Mouse (Mus musculus): ENCODE measurements around the gene Sp2.

Gene Sp2

DNA sequence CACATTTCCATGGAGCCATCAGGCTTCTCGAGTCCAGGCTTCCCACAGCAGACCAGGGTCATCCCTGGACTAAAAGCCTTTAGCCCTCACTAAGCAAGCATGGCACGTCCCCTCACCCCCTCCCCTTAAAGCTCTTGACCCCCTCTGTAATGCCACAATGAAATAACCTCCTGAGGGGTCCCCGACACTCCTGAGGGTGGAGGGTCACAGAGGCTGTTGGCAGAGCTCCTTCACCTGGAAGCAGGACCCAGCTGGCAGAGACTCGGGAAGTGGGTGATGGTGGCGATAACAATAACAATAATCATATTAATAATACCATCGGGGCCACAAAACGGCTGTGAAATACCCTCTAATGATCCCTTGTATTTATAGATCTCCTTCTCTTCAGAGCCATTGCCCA is at the start of gene Sp2:
Sp2 (minus strand) TSS at position 101 of the 400 bp plus-strand sequence.
- no peak for DNase-seq (ENCODE audit: low spot score in 2 of 2)

DNA sequence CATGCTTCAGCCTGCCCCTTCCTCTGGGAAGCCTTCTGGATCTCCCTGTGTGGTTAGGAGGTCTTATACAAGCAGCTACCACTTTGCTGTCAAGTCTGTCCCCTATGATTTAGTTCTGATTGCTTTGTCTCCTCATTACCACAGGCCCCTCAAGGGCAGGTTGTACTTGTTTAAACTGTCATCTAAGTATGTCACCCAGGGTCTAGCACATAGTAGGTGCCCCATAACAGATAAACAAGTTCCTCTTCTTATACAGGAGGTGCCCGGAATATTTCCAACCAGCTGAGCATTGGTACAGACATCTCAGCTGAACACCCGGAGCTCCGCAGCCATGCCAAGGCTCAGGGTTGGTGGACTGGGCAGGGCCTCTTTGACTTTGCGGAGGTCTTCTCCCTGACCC is 49.7 kb upstream of the Sp2 start:
- no peak for DNase-seq (ENCODE audit: low spot score in 2 of 2)

DNA sequence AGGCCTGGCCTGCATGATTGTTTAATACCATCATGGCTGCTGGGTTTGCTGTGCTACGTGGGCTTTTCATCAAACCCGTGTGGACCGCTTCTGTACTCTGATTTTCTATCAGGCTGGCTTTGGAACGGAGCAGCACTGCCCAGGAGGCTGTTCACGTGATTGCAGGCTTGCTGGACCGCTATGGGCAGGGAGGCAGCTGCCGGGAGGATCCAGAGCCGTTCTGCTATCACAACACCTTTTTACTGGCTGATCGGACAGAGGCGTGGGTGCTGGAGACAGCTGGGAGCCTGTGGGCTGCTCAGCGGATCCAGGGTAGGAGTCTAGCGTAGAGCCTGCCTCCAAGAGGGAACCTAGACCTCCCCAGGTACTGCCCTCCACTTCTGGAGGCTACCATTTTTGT is 49.2 kb upstream of the Sp2 start:
- no peak for DNase-seq (ENCODE audit: low spot score in 2 of 2)

DNA sequence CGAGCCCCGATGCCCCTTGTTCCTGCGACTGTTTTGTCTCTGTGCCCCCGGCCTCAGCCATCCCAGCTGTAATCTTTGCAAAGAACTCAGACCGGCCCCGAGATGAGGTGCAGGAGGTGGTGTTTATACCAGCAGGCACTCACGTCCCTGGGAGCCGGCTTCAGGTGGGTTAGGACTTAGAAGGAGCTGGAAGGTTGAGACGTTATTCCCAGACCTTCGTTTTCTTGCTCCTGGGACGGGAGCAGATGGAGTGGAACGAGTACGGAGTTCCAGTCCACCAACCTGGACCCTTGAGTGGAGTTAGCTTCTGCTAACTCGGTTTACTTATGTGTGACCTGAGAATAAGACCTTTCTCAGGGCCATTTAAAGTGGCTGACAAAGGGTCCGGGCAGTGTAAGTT is 47.7 kb upstream of the Sp2 start:
- DNase-seq (ENCODE audit: low spot score in 2 of 2): no peak

DNA sequence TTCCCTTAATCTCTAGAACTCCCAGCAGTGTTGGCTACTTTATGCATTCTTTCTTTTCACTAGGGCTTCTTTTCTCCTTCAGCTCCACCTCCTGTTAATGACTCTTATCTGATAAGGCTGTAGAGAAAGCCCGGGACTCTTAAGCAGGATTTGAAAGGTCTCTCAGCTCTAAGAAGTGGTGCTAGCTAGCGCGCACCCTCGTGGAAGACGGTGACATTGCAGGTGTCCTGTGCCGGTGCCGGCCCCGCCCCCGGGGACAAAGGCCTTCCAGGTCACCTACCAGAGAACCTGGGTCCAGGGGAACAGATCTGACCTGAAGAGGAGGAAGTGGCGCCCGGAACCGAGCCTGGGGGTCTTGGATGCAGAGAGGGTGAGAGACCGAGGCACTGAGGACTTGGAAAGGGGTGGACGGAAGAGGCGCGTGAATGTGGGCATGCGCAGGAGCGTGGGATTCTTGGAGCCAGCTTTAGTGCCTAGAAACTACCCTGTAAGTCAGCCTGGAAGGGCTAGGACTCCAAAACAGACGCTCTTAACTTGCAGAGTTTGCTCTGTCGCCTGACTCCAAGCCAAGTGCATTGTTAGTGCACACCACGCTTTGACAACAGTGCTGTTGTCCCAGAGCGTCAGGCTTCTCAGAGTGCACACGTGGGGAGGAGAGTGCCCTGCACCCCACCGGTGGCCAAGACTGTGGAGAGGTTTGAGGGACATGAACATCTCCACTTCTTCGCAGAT is 47.1 kb upstream of the Sp2 start, which contains the start of gene Scrn2:
Scrn2 (plus strand) TSS at position 253 of the 732 bp plus-strand sequence.
- peak; percentile 81 to 85 for DNase-seq (ENCODE audit: low spot score in 2 of 2)

GRCm38 (mm10) chr11:97025721-97026344 is 43.1 kb upstream of the Sp2 start:
- DNase-seq (ENCODE audit: low spot score in 2 of 2): peak; percentile 83 to 90

DNA sequence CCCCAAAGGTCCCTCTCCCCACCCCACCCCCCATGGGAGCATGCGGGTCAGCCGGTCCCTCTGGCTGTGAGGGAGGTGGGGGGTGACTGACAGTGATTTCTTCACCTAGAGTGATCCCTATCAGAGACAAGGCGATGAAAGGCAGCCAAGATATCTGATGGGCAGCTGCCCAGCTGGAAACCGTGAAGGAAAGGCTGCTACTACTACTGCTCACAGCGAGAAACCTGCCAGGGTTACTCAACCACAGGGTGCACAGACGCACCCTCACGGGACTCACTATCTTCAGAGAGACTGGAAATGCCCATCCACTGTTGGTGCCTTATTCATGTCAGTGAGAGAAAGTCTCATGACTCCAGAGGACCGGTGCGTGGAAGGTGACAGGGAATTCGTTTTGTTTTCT is 42.2 kb upstream of the Sp2 start:
- no peak for DNase-seq (ENCODE audit: low spot score in 2 of 2)

DNA sequence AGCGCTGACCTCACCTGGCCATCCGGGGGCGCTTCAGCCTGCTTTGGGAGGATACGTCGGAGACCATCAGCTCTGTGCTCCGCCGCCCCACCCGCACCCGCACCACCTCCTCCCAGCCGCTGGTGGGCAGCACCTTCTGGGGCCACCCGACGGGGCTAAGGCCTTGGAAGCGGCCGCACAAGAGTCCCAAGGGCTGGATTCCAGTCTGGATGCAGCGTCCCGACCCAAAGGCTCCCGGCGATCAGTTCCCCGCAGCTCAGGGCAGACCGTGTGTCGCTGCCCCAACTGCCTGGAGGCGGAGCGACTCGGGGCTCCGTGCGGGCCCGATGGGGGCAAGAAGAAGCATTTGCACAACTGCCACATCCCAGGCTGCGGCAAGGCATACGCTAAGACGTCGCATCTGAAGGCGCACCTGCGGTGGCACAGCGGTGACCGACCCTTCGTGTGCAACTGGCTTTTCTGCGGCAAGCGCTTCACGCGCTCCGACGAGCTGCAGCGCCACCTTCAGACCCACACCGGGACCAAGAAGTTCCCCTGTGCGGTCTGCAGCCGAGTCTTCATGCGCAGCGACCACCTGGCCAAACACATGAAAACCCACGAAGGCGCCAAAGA is 39.2 kb upstream of the Sp2 start:
- DNase-seq (ENCODE audit: low spot score in 2 of 2): peak; percentile 66 to 81

DNA sequence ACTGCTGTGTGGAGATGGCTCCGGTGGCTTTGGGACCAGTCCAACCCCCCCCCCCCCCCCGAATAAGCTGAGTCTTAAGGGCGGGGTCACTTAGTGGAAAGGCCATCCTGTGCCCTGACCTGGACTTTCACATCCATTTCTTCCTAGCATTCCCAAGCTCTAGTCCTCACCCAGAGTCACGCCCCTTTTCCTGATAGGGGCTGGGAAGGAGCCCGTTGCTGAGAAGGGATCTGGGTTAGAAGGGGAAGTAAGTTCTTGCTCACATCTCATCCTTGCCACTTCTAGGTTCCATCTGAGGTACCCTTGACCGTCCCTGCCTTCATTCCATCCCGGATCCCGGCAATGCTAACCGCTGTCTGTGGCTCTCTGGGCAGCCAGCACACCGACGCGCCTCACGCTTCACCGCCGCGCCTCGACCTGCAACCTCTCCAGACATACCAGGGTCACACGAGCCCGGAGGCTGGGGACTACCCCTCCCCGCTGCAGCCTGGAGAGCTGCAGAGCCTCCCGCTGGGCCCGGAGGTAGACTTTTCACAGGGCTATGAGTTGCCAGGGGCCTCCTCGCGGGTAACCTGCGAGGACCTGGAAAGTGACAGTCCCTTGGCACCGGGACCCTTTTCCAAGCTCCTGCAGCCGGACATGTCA is 38.5 kb upstream of the Sp2 start:
- DNase-seq (ENCODE audit: low spot score in 2 of 2): no peak

DNA sequence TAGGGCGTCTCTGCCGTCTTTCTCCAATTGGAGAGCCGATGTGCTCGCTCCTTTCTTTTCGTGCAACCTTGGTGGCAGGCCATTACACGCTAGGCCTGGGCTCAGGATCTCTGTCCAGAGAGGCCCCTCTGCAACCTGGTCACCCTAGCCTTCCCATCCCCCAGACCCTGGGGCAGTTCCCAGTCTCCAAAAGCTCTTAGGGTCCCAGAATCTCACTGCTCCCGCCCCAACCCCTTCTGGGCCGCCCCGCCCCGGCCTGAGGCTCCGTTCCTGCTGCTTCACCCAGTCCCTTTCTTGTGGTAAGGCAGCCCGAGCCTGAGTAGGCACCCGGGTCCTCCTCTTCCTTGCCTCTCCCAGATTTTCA is 36.6 kb upstream of the Sp2 start:
- no peak for DNase-seq (ENCODE audit: low spot score in 2 of 2)

GRCm38 (mm10) chr11:97018583-97019344 is 36.0 kb upstream of the Sp2 start:
- peak in 1 of 2 experiments; percentile 23 for DNase-seq (ENCODE audit: low spot score in 2 of 2)

GRCm38 (mm10) chr11:97017696-97018582 is 35.2 kb upstream of the Sp2 start:
- no peak for DNase-seq (ENCODE audit: low spot score in 2 of 2)

- DNase-seq (ENCODE audit: low spot score in 2 of 2): no peak
These were observed 30.4 kb upstream of the Sp2 start, which contains the start of gene Sp6 for GRCm38 (mm10) chr11:97013121-97013670. TSS of gene Sp6 (plus strand) at chr11:97013394.

DNA sequence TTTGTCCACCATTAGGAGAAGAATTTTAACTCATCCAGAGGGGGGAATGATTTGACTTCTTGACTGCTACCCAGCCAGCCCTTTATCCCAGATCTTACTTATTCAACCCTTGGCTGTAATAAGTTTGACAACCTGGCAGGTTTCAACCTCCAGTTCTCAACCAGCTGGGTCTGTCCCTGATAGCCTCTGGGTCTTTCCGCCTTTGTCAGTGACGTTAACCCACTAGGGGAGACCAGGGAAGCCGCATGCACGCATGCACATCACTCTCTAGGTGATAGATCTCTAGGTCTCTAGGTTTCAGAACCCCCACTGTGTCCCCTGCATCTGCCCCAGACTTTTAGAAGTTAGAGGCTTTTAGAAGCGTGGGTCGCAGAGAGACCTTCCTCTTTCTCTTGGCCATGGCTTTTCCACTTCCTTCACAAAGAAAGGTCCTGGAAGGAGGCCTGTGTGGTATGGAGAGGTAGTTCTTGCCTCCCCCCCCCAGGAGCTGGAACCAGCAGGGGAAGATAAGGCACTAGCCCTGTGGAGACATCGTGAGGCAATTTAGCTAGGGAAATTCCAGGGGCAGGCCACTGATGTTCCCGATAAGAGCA is 26.5 kb upstream of the Sp2 start:
- no peak for DNase-seq (ENCODE audit: low spot score in 2 of 2)

DNA sequence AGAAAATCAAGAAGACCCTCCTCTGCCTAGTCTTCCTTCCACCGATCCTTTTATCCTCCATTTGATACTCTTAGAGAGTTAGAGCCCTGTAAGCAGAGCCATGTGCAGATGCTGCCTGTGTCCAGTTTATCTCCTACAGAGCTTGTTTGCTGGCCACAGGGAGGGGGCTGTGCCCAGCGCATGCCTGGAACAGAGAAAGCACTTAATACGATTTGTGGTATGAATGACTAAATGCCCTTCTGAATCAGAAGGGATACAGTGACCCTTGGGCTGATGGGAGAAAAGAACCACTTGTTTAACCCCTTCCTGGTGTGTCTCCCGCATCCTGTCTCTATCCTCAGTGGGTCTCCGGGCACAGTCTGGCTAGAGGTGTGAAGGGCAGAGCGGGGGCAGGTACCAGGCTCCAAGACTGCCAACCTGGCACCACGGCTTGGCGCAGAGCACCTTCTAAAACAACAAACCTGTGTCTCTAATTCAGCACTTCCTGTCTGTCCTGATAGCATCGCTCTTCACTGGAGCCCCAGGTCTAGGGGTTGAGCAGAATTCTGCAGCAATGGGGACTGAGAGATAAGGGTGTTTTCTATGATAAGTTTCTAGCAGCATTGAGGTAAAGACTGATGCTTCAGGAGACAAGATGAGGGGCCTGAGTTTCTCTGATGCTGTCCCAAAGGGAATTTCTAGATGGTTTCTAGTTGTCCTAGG is 24.5 kb upstream of the Sp2 start:
- no peak for DNase-seq (ENCODE audit: low spot score in 2 of 2)

- DNase-seq (ENCODE audit: low spot score in 2 of 2): no peak
These were observed 20.4 kb upstream of the Sp2 start for GRCm38 (mm10) chr11:97003170-97003569.

- DNase-seq (ENCODE audit: low spot score in 2 of 2): peak in 1 of 2 experiments; percentile 12
These were observed 14.7 kb upstream of the Sp2 start for GRCm38 (mm10) chr11:96997380-96997956.

DNA sequence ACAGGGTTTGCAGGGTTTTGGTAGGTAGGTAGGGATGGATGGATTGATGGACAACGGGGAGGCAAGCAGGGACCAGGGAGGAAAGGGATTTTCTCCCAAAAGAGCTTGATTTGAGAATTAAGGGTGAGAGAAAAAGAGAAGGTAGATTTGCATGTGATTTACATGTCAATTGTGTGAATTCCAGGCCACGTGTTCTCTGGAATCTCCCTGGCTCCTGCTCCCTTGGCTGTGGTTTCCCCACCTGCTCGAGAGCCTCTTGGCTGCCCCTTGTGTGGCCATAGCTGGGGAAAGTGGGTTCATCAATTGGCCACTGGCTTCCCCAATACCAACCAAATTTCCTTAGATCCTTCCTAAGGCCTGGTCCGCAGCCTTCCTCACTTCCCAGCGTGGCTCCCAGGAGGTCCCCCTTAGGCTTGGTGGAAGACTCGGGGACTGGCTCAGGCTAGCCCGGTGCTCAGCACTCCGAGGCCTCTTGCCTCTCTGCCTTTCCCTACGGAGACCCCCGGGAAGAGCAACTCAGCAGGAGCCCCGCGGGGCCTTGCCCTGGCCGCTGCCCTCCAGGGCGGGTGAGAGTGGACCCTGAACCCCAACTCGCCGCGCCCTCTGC is 14.1 kb upstream of the Sp2 start:
- DNase-seq (ENCODE audit: low spot score in 2 of 2): no peak
